Mouse (Mus musculus) kidney, adult 11 months (tissue): Measurements from ENCODE around the gene Srpk2.
"Not testable (repeated sequence)": the region's sequence is repeated elsewhere in the genome, so short reads cannot be mapped to it uniquely, and the experiment has no call there.

ENCODE experiments used
- DNase-seq: peaks from one replicate; pipeline ENCODE4 v3.0.0; 2022

The Srpk2 gene

DNA sequence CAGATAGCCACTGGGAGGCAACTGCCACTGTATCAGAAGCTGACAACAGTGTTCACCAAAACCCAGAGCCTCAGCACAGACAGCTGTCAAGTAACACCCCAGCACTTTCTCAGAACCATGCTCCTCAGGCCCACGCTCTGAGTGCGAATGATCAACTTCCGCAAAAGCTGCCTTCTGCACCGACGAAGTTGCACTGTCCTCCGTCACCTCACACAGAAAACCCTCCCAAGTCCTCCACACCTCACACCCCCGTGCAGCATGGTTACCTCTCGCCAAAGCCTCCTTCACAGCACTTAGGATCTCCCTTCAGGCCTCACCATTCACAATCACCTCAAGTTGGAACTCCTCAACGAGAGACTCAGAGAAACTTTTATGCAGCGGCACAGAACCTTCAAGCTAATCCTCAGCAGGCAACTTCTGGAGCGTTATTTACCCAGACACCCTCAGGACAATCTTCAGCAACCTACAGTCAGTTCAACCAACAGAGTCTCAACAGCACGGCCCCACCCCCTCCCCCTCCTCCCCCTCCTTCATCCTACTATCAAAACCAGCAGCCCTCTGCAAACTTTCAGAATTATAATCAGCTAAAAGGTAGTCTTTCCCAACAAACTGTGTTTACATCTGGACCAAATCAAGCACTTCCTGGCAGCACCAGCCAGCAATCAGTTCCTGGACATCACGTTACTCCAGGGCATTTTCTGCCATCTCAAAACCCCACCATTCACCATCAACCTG, 182.7 kb downstream of the Srpk2 start:
- no peak for DNase-seq

DNA sequence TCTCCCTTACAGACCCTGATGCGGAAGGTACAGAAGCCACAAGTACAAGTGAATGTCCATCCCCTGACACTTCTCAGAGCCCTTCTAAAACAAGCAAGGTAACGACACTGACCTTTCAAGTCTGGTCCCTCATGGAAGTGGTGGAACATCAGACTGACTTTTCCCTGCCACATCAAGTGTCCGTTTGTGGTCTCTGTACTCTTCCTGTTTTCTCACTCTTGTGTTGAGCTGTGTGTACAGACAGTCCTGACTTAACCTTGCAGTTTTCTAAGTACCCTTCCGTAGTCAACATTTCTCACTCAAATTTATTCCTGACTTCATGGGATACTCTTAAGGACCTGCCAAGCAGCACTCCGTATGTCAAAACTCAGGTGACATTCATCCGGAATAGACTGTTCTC, 183.7 kb downstream of the Srpk2 start:
- DNase-seq, result no peak

DNA sequence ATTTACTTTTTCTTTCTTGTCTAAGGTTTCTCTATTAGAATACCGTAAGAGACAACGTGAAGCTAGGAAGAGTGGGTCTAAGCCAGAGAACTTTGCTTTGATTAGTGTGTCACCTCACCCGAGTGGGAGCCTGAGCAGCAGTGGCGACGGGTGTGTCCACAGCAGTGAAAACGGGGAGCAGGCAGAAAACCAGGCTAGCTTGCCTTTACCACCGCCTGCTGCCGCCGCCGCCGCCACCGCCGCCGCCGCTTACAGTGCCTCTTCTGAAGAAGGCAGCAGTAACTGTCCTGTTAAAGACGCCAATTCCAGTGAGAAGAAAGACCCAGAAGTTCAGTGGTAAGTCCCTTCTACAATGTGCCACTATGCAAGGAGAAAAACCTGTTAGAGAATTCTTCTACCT, 185.2 kb downstream of the Srpk2 start:
- no peak for DNase-seq

DNA sequence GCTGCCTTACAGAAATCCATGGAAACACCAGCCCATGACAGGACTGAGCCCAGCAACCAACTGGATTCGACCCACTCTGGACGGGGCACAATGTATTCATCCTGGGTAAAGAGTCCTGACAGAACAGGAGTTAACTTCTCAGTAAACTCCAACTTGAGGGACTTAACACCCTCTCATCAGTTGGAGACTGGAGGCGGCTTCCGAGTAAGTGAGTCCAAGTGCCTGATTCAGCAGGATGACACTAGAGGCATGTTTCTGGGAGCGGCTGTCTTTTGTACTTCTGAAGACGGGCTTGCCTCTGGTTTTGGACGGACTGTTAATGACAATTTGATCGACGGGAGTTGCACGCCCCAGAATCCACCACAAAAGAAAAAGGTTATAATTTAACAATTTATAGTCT, 186.5 kb downstream of the Srpk2 start:
- DNase-seq, result no peak

DNA sequence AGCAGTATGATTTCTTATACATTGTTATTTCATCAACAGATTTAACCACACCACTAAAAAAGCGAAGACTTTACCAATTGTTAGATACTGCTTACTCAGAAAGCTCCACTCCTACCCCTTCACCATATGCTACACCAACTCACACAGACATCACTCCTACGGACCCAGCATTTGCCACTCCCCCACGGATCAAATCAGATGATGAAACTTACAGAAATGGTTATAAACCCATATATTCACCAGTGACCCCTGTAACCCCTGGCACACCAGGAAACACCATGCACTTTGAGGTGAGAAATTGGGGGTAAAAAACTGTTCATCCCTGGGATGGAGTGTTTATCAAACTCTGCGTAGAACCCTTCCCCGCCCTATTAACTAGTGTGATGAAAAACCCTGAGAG, 187.5 kb downstream of the Srpk2 start:
- DNase-seq, result no peak

DNA sequence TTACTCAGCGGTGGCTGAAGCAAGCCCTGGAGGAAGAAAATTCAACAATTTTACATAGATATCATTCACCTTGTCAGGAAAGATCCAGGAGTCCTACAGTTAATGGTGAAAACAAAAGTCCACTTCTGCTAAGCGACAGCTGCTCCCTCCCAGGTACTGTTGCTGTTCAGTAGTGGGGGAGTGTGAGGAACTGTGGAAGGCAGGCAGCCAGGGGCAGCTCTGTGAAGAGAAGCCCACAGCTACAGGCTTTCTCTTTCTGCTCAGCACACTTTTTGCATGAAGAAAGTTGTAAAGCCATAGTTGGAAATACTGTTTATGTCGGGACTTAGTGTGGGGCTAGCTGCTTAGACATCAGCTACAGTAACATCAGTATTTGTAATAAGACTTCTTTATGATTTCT, 188.0 kb downstream of the Srpk2 start:
- DNase-seq, result no peak

DNA sequence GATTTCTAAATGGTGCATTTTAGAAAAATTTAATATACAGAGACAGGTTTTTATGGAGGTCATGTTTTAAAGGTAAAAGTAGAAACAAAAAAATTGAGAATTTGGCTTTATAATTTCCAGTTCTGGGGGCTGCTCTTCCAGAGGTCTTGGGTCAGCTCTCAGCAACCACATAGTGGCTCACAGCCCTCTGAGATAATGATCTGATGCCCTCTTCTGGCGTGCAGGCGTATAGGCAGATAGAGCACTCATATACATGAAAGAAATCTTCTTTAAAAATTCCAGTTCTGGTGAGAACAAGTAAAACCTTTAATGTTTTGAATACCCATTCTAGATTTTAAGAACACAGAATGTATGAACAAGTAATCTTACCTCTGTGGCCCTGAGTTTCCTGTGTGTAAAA, 193.6 kb downstream of the Srpk2 start:
- no peak for DNase-seq

DNA sequence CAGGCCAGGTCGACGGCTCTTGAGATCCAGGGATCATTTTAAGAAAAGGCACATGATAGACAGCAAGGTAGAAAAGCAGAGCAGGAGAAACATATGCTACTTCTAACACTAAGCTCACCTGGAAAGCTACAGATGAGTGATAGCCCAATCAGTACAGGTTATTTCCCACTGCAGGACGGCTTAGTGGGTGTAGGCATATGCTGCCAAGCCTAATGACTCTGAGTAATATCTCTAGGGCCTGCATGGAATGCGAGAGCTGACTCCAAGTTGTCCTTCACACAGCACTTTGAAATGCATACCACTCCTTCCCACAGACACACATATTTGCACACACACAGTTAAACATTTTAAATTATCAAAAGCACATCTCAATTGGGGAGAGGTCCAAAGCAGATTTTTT, 195.2 kb downstream of the Srpk2 start:
- DNase-seq, result no peak

DNA sequence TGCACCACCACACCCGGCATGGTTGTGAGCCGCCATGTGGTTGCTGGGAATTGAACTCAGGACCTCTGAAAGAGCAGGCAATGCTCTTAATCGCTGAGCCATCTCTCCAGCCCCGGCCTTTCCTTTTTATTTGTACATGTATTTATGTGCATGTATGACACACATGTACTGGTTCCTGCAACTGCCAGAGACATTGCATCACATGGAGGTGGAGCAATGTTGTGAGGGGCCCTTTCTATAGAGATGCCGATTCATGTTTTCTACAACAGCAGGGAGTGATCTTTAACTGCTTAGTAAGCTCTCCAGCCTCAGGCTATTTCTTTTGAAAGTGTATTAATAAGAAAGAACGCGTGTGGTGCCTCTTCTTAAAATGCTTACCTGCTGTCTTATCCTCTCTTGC, 200.6 kb downstream of the Srpk2 start:
- DNase-seq, result no peak

DNA sequence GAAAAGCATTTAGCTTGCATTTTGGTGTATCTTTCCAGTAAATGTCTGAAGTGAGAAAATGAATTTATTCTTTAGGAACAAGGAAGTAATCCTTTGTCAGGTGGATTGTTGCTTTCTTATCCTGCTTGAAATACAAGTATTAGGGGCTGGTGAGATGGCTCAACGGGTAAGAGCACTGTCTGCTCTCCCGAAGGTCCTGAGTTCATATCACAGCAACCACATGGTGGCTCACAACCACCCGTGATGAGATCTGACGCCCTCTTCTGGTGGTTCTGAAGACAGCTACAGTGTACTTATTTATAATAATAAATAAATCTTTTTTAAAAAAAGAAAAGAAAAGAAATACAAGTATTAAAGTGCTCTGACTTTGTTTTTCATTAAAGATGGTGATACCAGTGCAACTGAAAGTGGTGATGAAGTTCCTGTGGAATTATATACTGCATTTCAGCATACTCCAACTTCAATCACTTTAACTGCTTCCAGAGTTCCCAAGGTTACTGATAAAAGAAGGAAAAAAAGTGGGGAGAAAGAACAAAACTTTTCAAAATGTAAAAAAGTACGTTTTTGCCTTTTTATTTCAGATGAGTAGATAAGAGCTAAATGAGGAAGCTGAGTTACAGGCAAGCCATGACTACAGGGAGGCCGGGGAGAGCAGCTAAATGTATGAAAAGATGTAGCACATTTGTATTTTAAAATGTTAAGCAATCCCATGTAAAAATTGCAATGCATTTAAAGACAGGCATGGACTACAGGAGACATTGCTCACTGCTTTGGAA, 211.1 kb downstream of the Srpk2 start:
- DNase-seq, result no peak

DNA sequence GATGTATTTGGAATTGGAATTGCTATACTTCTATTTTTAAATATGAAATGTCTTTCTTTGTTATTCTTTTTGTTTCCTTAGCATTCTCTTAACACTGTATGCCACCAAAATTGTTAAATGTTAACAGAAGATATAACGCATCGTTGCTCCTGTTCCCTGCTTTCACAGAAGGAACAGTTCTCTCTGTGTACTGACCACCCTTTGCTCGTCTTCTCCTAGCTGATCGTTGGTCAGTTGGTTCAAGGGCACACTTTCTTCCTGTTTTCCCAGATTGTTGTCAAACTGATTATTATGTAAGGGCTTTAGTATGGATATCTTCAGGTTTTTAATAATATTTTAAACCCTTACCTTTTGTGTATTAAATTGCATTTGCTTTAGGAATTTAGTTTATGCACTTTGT, 217.9 kb downstream of the Srpk2 start:
- peak; percentile 17 for DNase-seq

DNA sequence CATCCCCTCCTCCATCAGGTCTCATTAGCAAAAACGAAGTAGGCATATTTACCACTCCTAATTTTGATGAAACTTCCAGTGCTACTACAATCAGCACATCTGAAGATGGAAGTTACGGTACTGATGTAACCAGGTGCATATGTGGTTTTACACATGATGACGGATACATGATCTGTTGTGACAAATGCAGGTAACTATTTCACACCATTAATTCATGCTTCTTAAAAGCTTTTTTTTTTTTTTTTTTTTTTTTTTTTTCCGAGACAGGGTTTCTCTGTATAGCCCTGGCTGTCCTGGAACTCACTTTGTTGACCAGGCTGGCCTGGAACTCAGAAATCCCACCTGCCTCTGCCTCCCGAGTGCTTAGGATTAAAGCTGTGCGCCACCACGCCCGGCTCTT, 219.7 kb downstream of the Srpk2 start:
- no peak for DNase-seq

DNA sequence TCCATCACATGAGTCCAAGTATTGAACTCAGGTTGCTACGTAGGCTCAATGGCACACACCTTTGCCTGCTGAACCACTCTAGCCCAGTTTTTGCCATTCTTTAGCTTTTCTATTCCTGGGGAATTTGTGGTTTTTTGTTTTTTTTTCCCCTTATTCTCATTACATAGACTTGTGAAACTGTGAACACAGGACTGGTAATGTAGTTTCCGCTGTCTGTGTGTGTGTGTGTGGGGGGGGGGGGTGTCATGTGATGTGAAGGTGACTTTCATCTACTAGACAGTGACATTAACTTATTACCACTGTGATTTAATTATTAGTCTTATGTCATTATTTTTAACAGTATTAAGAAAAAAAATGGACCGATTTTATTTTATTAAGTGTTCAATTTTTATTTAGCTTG, 220.2 kb downstream of the Srpk2 start:
- DNase-seq, result no peak

DNA sequence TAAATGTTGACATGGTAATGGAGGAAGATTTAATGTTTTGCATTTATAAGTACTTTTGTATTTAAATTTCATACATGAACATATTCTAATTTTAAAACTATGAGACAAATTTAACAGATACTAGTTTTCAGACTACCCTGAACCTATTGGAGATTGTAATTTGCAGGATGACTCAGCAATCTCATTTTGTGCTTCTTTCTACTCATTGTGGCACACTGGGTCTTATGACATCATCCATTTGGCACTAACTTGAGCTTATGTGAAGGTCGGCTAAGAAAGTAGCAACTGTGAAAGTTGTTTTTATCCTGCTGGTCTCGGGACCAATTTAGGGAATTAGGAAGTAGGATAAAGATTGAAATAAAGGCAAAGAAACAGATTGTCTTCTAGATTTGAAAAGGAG, 222.7 kb downstream of the Srpk2 start:
- no peak for DNase-seq

DNA sequence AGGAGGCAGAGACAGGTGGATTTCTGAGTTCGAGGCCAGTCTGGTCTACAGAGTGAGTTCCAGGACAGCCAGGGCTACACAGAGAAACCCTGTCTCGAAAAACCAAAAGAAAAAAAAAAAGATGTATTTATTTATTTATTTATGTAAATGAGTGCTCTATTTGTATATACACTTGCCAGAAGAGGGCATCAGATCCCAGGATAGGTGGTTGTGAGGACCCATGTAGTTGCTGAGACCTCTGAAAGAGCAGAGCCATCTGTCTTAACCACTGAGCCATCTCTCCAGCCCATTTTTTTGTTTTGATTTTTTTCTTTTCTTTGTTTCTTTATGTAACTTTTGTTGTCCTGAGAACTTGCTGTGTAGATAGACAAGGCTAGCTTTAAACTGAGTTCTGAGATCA, 230.9 kb downstream of the Srpk2 start:
- not testable (repeated sequence) for DNase-seq
